ENCODE assay signal across 10 mouse cellular contexts in genomic region chr4:73444715-73445114, GRCm38 (mm10). TPM values are rescaled to one million over a fixed set of nuclear protein-coding genes. Genes with fewer than 3 reads are reported as not detected.
A peak's percentile ranks its signal among the peaks of the same experiment; 100 is the strongest.
DNase-seq lines count a peak whose midpoint lies in the region; ATAC-seq and TF ChIP-seq lines count a peak whose summit lies in the region.
"Had no signal": no experiment of that assay in that cellular context is flagged by ENCODE, and none has a peak within 500 bp of the region (broad histone marks: within the 10 kb centered on the region; RNA-seq: fewer than 3 reads in every experiment).

No protein-coding gene starts in this region.

- no peaks in the 10 kb centered on the region for H3K36me3 ChIP-seq in neural tube, embryonic 12.5 days
- no peaks in the 10 kb centered on the region for H3K36me3 ChIP-seq in hindbrain, embryonic 13.5 days
- H3K36me3 ChIP-seq: embryonic facial prominence, embryonic 13.5 days had no signal

- no peak for TF ChIP-seq POLR2A in brain, embryonic 14.5 days (IDR thresholded peaks at IDR 0.05; ENCODE audit: borderline replicate concordance, extremely low read depth, insufficient read depth, insufficient read length, poor library complexity, severe bottlenecking)

- WGBS in neural tube, embryonic 12.5 days: 62% methylated on average over 7 of the region's 7 CpGs
- WGBS in hindbrain, embryonic 13.5 days: 65% methylated on average over 7 of the region's 7 CpGs

- no peaks in the 10 kb centered on the region for H3K27me3 ChIP-seq in neural tube, embryonic 12.5 days (replicated peaks)
- H3K27me3 ChIP-seq in hindbrain, embryonic 13.5 days: no peaks in the 10 kb centered on the region
- H3K27me3 ChIP-seq: embryonic facial prominence, embryonic 13.5 days had no signal

- ATAC-seq in neural tube, embryonic 12.5 days (ENCODE audit: low FRiP score, low read depth): 0 out of 2 replicates have a peak, but pooled peaks have one; percentile 48
- 0 out of 2 replicates have a peak, but pooled peaks have one; percentile 21 for ATAC-seq in hindbrain, embryonic 13.5 days (ENCODE audit: low FRiP score)
- no peak for ATAC-seq in erythroid progenitor cell, adult 5-6 weeks (replicated peaks; ENCODE audit: low FRiP score, poor library complexity, severe bottlenecking)

- H3K4me1 ChIP-seq in neural tube, embryonic 12.5 days: no peaks in the 10 kb centered on the region
- H3K4me1 ChIP-seq in hindbrain, embryonic 13.5 days (replicated peaks): no peaks in the 10 kb centered on the region
- H3K4me1 ChIP-seq: embryonic facial prominence, embryonic 13.5 days had no signal

- no peak overlapping the region for H3K27ac ChIP-seq in neural tube, embryonic 12.5 days
- no peak overlapping the region for H3K27ac ChIP-seq in hindbrain, embryonic 13.5 days
- H3K27ac ChIP-seq: embryonic facial prominence, embryonic 13.5 days had no signal

- DNase-seq in neural tube, embryonic 10.5 days (ENCODE audit: extremely low spot score, low spot score): no peak
- peak; percentile 45 for DNase-seq in brain, embryonic 14.5 days (ENCODE audit: low read depth)
- DNase-seq in left cerebral cortex, postnatal 4 days: peak; percentile 35
- no peak for DNase-seq in thymus, postnatal 25 days

- intact Hi-C loops in left cerebral cortex, postnatal 4 days (cut with DNase I): no loop called here

- H3K9me3 ChIP-seq in neural tube, embryonic 12.5 days: no peaks in the 10 kb centered on the region
- no peaks in the 10 kb centered on the region for H3K9me3 ChIP-seq in hindbrain, embryonic 13.5 days
- H3K9me3 ChIP-seq: embryonic facial prominence, embryonic 13.5 days had no signal

- no peak overlapping the region for H3K4me3 ChIP-seq in neural tube, embryonic 12.5 days
- H3K4me3 ChIP-seq in hindbrain, embryonic 13.5 days: no peak overlapping the region
- H3K4me3 ChIP-seq: embryonic facial prominence, embryonic 13.5 days had no signal

- peak; percentile 59; the same call in 1 of the 2 replicates for TF ChIP-seq CTCF in brain, embryonic 14.5 days (IDR thresholded peaks at IDR 0.05; ENCODE audit: borderline replicate concordance, extremely low read depth, insufficient read depth, insufficient read length)

- no peak overlapping the region for H3K9ac ChIP-seq in neural tube, embryonic 12.5 days
- H3K9ac ChIP-seq in hindbrain, embryonic 13.5 days: no peak overlapping the region
- H3K9ac ChIP-seq: embryonic facial prominence, embryonic 13.5 days had no signal

- H3K4me2 ChIP-seq in neural tube, embryonic 12.5 days (replicated peaks): no peak overlapping the region
- no peak overlapping the region for H3K4me2 ChIP-seq in hindbrain, embryonic 13.5 days
- H3K4me2 ChIP-seq: embryonic facial prominence, embryonic 13.5 days had no signal

RNA-seq across cellular contexts. Expression of gene Gm11487, which starts 39.8 kb away (rescaled TPM):
- not detected in 2 replicates for polyA plus RNA-seq in neural tube, embryonic 12.5 days (2016; fragmentation: Nextera tagmentation; extraction: Ambion mirVana)
- polyA plus RNA-seq in brain, embryonic 14.5 days (2012; rRNA removed): not detected in 2 replicates
- not detected in 2 replicates for polyA plus RNA-seq in hindbrain, embryonic 13.5 days (2015; fragmentation: Nextera tagmentation; extraction: Ambion mirVana)
- not detected for total RNA-seq in left cerebral cortex, postnatal 4 days (2021)
- total RNA-seq in erythroid progenitor cell, adult 5-6 weeks (2015; ENCODE audit: low replicate concordance): not detected in 2 replicates
- not detected in 2 replicates for total RNA-seq in erythroid progenitor cell, adult 5-6 weeks (2017; ENCODE audit: low replicate concordance)
- total RNA-seq: left cerebral cortex, postnatal 36 days had no signal
- polyA plus RNA-seq: embryonic facial prominence, embryonic 13.5 days; stomach, embryonic 14.5 days had no signal

Comparison
In these comparisons a context has a peak if more than half of its experiments do, and no peak if none do; other contexts are left out.
1. DNase-seq: peak in brain, embryonic 14.5 days (single experiment) and left cerebral cortex, postnatal 4 days (single experiment); none in neural tube, embryonic 10.5 days (single experiment) and thymus, postnatal 25 days (single experiment).